Mouse (Mus musculus) adrenal gland, postnatal 4 days (tissue): ENCODE data around the gene Prdm16. TPM values are rescaled to one million over a fixed set of nuclear protein-coding genes. Genes with fewer than 3 reads are reported as not detected.

Source experiments
- DNase-seq, 2 experiments: peaks; one replicate each; pipeline ENCODE4 v3.0.0; 2021 to 2022; ENCODE audit warnings: low spot score in 2 of 2, mixed read lengths in 2 of 2
- total RNA-seq, 2 experiments: library from RNA; stranded (reverse); gene quantifications; 2 replicates each; pipeline ENCODE4 v1.2.3; 2021

Gene Prdm16
- total RNA-seq, 2 experiments from 2014 or later = 10.3 to 17.3 TPM

DNA sequence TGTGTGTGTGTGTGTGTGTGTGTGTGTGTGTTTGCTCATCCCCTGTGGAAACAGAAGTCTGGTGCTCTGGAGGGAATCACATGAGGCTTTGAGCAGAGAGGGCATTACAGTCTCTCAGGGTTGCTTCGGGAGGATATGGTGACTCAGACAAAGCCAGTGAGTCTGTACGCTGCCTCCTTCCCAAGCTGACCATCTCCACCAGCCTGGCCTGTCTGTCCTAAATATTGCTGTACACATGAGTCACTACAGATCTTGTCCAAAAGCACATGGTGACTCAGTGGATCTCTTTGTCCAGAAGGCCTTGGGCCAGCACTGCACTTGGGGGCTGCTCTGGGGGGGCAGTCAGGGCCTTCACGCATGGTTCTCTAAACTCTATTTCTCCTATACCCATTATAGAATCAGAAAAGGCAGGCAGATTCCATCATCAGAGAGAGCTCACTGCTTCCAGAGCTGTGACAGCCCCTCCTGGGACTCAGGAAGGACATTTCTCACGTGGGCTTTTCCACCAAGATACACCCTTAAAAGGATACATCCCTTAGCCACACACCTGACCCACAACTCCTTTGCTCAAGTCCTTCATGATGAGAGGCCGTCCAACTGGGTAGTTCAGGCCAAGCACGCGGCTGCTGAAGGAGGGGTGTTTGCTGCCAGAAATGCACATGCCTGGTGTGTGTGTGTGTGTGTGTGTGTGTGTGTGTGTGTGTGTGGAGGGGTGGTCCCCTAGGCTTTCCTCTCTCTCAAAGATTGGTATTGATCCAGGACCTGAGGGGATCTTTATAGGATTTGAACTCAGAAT lies 114.6 kb downstream of the Prdm16 start:
- no peak for DNase-seq

DNA sequence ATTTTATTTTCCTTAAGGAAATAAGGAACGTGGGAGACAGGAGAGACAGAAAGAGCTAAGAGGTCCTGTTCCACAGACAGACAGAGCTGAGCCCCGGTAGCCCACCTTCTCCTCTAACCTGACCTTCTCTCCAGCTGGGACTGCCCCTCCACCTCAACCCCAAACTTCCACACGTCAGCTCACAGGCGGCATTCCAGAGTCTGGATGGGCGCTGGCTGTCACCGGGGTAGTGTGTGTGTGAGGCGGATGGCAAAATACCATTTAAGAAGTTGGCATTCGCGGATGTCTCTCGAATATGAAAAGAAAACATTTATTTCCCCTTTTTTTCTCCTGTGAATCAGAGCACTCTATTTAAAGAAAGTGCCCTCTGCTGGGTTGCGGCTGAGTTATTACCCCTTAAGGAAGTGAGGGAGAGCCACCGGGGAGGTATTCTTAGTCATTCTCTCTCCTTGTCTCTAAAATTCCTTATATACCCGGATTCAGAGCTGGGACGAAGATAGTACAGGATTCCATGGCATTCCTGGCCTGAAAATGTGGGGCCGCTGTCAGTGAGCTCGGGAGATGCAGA lies 117.1 kb downstream of the Prdm16 start:
- no peak for DNase-seq

DNA sequence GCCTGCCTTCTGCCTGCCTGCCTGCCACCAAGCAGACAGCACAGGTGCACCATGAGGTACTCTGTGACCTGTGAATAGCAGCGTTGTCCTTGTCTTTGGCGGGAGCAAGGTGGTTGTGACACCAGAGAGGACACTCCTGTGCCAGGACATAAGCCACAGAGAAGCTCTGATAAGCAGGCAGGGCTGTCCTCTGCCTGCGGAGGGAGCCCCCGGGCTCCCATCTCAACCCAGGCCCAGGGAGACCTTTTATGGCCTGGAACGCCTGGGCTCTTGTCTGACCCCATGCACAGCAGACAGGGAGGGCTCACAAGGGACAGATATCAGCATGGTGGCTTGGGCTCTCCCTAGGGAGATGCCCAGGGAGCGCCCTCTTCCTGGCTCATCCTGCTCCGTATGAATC lies 118.7 kb downstream of the Prdm16 start:
- no peak for DNase-seq

DNA sequence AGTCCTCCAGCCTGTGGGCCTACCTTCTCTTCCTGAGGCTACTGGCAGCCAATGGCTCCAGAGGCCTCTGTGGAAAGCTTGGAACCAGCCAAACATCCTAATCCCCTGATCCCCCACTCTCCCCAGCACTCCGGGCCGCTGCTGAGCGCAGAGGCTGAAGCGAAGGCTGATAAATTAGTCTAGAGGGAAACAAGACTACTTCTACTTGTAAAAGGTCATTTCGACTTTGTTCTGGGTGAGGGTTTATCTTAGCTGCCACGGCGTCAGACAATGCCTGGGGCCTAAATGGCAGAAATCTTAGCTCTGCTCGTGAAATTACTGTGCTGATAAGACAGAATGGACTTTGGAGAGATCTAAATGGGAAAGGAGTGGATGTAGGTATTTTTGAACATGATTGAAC lies 120.2 kb downstream of the Prdm16 start:
- no peak for DNase-seq

DNA sequence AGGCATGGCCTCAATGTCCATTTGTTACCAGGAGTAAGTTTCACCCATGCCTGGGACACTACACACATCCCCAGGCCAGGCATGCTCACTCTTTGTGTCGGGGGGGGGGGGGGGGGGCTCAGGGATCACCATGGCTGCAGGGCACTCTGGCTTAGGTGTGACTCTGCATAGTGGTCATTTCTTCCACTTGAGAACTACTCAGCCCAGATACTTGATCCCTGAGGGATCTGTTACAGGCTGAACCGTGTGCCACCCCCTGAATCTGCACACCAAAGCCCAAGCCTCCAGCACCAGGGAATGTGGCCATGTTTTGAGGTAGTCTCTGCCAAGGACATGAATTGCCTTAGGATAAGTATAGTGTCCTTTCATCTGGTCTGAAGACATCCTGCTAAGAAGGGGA lies 123.0 kb downstream of the Prdm16 start:
- DNase-seq = no peak

DNA sequence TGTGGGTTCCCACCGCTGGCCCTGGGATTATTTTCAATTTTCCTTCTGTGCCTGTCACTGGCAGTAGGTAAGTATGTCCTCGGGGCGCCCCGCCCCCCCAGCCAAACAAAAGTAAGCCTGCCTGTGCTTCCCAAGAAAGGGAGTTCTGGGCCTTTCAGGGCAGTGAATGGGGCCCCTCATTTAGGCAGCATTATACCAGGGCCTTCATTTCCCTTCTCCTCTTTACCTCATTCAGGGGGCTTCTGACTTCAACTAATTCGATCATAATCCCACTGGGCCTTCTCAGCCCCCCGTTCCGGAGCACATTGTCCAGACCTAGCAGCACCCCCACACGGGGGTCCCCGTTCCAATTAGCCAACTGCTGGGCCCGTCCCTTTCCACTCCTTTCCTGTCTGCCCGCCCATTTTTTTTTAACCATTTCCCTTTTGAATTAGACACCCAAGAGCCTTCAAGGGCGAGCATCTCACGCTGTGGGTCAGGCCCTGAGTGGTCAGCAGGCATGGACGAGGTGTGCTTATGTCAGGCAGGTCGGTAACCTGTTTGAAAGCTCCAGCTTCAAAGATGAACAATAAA lies 124.1 kb downstream of the Prdm16 start:
- no peak for DNase-seq

DNA sequence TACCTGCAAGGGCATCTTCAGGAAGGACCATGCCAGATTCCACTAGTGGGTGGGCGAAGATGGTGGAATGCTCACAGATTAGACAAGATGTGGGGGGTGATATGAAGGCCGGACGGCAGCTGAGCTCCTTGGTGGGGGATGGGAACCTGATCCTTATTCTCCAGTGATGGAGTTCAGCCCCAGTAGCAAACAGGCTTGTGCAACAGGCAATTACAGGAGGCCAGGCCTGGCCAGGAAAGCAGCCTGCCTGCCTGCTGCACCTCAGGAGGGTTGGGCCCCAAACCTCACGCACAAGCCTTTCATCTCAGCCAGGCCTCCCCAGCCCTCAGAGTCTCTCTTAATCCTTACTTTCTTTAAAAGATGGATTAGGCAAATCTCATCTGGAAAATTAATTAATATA lies 124.9 kb downstream of the Prdm16 start:
- no peak for DNase-seq

DNA sequence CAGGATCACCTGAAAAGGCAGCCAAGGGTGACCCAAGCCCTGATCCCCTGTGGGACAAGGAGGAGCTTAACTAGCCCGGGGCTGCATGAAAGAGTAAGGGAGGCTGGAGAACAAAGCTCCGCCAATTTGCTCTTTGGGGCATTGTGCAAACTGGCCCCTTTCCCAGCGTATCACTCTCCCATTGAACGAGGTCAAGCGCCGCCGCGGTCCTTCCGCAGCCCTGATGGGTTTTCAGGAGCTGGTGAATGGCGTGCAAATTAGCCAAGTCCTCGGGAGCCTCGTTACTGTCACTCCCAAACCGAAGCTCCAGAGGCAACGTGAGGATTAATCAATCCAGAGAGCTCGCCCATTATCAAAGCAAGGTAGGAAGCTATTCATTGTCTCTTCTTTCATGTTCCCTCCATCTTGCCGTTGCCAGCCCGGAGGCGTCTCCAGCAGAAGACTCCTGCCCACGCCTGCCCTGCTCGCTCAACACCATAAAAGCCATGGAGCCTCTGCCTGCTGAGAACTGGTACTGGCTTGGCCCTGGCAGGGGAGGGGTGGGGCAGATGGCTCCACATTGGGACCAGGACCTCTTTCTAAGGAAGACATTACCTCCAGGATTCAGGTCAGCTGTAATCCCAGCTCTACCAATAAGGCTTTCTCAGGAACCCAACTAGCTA lies 129.8 kb downstream of the Prdm16 start:
- DNase-seq = no peak

DNA sequence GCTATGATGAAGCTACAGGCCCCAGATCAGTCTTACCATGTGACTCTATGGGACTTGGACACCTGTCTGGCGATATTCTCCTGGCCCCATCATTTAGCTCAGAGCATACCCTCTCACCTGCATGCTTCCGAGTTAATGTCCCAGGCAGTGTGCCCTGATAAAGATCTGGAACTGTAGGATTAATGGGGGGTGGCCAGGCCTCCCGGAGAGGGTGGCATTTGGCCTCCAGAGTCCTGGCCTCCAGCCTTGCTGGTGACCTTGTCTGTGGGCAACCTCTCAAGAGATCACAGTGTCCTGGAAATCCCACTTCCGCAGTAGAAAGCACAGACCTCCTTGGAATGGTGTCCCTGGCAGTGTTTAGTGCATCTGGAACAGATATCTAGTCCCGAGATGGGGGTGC lies 131.4 kb downstream of the Prdm16 start:
- no peak for DNase-seq

DNA sequence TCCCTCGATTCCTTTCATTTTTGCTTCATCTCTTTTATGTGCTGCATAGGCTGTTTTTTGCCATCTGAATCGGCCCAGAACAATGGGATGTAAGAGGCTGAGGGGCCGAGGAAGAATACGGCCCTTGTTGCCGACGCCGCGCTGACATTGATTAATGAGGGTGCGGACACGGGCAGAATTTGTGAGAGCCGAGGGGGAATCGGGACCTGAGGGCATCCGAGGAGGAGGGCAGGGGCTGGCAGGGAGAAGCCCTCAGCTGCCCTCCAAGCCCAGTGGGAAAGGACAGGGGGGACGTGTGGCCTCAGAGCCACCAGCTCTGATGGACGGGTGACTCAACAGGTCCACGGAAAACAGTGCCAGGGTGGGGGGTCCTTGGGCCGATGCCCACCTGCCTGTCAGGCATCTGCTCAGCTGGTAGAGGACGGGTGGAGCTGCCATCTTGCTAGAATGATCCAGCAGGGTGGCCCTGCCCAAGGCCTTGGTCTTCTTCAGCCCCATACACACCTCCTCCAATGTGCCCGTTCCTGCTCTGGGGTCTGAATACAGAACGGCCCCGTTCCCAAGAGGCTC lies 133.3 kb downstream of the Prdm16 start:
- DNase-seq = no peak

DNA sequence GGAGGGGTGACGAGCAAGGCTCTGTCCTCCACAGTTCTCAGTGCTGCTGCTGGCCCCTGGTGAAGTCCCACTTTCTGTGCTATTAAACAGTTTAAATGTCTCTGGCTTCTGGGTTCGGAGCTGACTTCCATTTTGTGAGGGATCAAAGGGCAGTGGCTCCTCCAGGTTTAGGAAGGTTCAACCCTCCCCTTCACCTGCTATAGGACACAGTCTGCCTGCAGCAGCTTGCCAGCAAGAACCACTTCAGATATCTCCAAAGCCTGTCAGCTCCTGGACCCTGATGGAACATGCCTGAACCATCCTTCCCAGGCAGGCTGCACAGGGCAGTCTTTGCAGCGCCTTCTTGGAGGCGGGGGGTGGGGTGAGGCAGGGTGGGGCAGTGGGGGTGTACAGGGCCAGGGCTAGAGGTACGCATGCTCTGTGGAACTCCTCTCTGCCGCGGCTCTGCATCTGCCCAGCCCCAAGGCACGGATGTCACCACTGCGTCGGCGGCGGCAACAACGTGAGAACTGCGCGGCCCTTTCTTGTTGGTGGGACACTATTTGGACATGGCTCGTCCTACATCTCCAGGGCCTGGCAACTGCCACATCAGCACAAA lies 134.2 kb downstream of the Prdm16 start:
- DNase-seq = no peak

DNA sequence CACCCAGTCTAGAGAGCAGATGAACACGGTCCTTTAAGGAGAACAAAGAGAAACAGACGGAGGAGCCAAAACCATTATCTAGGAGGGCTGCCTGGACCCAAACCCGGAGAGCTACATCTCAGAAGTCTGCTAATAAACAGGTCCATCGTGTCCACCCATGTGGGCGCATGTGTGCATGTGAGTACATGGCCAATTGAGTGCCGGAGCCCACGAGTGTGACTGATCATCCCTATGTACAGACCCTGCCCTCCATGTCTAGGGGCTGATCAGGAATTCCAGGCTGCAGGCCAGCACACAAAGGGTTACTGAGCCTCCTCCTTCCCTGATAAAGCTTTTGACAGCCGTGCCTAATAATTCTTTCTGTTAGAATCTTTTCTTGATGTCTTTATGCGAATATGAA lies 136.0 kb downstream of the Prdm16 start:
- no peak for DNase-seq

DNA sequence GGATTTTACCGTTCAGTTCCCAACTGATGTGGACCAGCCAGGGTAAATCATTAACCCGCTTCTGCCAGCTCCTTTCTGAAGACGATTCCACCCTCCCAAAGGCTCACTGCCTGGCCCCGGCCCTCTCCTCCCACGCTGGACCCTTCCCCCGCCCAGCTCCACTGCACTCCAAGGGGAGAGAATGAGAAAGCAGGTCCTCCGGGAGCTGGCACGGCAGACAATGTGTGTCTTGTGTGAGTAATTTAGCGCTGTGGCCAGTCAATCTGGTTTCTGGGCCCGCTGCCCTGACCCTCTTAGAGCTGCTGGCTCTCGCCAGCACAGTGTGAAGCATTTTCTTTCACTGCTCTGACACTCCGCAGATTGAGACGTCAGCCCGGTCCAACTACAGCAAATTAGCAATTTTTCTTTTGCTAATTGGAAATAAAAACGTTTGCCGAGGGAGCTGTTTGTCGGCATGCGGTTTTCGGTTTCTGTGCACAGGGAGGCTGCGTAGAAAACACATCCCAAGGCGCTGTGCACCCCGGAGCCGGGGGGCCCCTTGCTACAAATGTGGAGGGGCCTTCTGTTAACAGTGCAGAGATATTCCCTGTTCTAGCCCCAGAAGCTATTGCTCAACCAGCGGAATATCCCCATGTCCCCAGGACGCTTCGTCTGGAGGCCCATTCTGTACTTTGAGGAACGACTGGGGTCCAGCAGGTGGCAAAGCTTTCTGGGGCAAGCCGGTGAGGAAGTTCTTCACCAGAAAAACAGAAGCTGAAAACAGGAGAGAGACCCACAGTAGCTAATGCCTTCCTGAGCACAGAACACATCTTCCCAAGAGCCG lies 136.8 kb downstream of the Prdm16 start:
- DNase-seq = no peak

DNA sequence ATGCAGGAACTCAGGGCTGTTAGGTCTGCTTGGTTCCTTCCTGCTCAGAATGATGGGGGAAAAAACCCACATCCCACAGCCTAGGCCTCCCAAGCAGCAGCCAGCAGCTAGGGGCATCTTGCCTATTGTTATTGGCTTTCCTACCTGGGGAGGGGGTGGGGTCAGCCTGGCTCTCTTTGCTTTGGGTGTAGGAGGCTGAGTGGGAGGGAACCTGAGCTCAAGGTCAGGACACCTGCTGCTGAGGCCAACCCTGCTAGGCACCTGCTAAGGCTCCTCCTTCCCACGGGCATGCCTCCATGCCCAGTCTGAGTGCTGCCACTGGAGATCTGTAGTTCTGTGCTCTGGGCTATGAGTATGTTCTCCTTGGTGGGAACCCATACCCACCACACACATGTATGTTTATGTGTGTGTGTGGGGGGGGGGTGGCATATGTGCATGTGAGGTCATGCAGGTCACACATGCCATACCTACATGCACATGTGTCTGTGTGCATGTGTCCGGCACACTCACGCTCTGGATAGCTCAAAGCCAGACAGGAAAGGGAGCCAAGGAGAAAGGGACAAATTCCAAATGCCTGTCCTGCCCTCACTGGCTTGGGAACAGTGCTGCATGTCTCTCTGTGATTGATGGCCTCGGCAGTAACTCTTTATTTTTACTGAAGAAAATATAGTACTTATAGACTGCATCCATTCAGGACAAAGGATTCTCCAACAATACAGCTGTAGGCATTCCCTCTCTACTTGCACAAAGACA lies 139.1 kb downstream of the Prdm16 start:
- DNase-seq = no peak

DNA sequence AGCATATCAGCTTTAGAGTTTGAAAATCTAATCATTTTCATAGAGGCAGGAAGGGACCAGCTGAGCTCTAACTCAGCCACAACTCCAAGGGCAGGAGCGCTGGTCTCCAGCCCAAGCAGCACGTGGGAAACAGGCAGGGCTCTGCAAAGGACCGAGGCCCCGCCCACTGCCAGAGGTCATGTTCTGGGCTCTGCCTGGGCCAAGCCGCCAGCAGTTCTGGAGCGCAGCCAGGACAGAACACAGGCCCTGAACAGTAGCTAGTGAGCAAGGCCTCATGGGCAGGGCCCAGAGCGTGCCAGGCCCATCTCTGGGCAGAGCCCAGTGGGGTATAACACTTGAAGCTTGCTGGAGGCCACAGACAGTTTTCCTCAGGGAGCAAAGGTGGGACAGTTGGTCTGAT lies 139.7 kb downstream of the Prdm16 start:
- DNase-seq = peak; percentile 51 to 90

DNA sequence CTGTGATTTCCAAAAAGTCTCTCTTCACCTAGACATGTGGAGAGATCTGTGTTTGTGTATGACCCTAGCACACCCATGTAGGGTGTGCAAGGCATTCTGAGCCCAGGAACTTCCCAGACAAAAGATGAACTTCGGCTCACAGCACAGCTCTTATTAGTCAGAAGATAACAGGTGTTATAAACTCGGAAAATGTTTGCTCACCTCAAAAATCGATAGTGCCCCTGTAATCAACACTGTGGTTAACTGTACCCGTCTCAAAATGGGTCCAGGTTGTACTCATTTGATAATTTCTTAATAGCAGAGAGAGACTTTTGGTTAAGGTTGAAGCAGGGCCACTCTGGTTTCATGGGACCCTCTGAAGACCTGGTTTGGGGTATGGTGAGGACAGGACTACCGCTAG lies 140.2 kb downstream of the Prdm16 start:
- no peak for DNase-seq

DNA sequence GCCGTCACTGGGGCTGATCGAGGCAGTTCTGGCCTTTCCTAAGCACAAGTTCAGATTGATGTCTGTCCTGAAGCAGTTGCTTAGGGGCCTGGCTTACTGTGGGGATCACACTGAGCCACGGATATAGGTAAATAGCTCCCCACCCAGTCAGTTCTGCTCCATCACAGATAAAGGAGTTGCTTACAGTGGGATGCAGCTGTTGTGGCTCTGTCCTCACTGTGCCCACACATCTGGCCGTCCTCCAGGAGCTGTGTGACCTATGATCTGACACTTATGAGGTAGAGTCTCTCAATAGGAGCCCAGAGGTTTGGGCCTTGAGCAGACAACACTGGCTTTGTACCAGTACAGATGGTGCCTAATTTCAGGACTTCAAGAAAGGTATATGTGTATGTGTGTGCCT lies 142.7 kb downstream of the Prdm16 start:
- DNase-seq = no peak

DNA sequence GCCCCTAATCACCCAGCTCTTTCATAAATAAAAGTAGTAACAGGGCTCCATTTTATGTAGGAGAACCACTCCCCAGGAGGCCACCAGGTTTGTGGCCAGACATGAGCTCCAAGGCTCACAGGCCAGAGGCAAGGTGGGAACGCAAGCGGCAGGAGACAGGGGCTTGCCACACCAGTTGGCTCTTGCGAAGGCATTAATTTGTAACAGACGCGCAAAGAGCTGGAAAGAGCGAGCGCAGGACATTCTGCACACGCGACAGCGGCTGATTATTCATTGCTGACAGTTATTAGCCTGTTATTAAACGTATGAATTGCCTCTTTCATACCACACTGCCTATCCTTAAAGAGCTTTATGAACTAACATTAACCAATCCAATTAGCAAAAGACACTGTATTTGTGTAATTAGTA lies 144.0 kb downstream of the Prdm16 start:
- DNase-seq = no peak

DNA sequence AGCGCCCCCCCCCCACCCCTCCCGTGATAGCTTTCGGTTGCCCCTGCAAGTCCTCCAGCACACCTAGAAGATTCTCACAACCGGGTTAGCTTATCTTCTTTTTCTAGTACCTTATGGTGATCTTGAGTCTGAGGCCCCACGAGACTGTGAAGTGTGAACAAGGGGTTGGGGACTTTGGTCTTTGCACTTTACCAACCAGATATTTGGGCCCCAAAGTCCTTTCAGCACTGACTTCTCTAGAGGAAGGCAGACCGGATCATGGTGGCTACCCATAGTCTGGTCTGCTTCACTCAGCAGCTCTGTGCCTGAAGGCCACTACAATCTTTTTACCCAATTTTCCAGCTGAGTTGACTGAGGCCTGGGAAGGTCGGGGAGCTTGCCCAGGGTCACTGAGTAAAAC lies 144.4 kb downstream of the Prdm16 start:
- no peak for DNase-seq

DNA sequence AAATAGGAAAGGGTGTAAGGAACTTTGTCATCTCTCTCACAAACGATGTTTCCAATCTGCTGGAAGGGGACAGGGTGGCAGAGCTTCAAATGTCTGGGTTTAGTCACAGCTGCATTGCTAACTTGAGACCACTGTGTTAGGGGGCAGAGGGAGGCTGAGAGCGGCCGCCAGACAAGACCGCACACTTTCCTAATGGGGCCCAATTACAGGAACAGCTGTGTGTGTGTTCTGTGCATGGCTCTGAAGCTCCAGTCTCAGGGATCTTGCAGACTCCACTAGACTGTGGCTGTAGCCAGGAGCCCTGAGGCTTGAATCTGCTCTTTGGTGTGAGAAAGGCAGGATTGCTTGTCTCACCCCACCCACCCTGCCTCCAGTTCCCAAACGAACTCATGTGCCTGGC lies 148.6 kb downstream of the Prdm16 start:
- DNase-seq = no peak
